Mouse (Mus musculus): ENCODE data around the gene Syngr4. TPM values are rescaled to one million over a fixed set of nuclear protein-coding genes. Genes with fewer than 3 reads are reported as not detected.
"Not testable (repeated sequence)": the region's sequence is repeated elsewhere in the genome, so short reads cannot be mapped to it uniquely, and the experiment has no call there.

The Syngr4 gene
- polyA plus RNA-seq (2014; fragmentation: Nextera tagmentation; extraction: Ambion mirVana), result 1.1 and 2.1 TPM in 2 replicates

DNA sequence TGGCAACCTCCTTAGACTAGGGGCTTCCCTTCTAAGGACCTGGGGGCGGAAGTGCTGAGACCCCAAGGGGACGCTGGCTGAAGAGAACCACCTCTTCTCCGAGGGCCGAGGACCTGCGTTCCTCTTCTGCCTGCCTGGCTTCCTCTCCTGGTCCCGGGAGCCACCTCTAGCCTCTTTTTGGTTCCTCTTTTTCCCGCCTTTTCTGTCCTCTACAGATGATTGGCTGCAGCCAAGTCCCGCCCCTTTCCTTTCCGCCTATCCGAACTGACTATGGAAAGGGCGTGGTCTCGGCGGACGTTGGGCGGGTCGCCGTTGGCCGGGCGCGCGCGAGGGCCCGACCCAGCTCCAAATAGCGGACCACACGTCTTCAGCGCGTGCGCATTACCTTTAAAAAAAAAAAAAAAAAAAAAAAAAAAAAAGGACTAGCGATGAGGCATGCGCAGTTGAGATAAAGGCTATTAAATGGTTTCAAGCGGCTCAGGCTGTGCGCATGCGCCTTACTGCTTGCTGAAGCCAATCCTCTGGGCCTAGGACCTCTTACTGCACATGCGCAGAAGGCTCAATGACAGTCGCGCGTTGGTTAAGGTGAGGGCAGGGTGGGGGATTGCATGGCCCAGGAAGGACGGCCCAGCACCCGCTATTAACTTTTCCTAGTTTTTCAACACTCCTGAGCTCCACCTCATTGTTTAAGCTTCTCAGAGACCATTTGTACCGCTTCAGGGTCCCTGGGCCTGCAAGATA is at the start of gene Syngr4, which contains the start of gene Tmem143:
Syngr4 (minus strand) TSS at position 198 of the 741 bp plus-strand sequence.
Tmem143 (plus strand) TSS at position 425 of the 741 bp plus-strand sequence.
- H3K4me3 ChIP-seq (ENCODE audit: low read depth, low read length), result peak within 1 kb of the TSS; percentile 43
- peaks cover 4% of the 10 kb centered on the region; the same call in 1 of the 2 replicates for H3K4me1 ChIP-seq (replicated peaks; ENCODE audit: control insufficient read depth, insufficient read depth, low read length)
- no peaks in the 10 kb centered on the region for H3K9me3 ChIP-seq (ENCODE audit: control insufficient read depth, low read length)
- H3K27ac ChIP-seq (ENCODE audit: low read depth, low read length), result peak within 1 kb of the TSS; percentile 50
- H3K36me3 ChIP-seq (ENCODE audit: control insufficient read depth, insufficient read depth, low read length), result no peaks in the 10 kb centered on the region
- peak; percentile 91 for ATAC-seq (replicated peaks; ENCODE audit: low FRiP score)
- peak; percentile 97 for DNase-seq (ENCODE audit: low spot score)
- H3K27me3 ChIP-seq (ENCODE audit: control insufficient read depth, insufficient read depth, low read length), result no peaks in the 10 kb centered on the region; the same call in 1 of the 2 replicates
- H3K9ac ChIP-seq (ENCODE audit: low read length), result peak within 1 kb of the TSS; percentile 70
- H3K4me2 ChIP-seq (ENCODE audit: low read depth, low read length, severe bottlenecking), result peak within 1 kb of the TSS; percentile 78
- WGBS, result 1% methylated on average over 40 of the region's 40 CpGs

- not testable (repeated sequence) for H3K9ac ChIP-seq (ENCODE audit: low read length); H3K27me3 ChIP-seq (ENCODE audit: control insufficient read depth, insufficient read depth, low read length); H3K4me2 ChIP-seq (ENCODE audit: low read depth, low read length, severe bottlenecking); ATAC-seq (replicated peaks; ENCODE audit: low FRiP score); DNase-seq (ENCODE audit: low spot score); H3K4me1 ChIP-seq (replicated peaks; ENCODE audit: control insufficient read depth, insufficient read depth, low read length); H3K9me3 ChIP-seq (ENCODE audit: control insufficient read depth, low read length); H3K27ac ChIP-seq (ENCODE audit: low read depth, low read length); H3K4me3 ChIP-seq (ENCODE audit: low read depth, low read length); H3K36me3 ChIP-seq (ENCODE audit: control insufficient read depth, insufficient read depth, low read length)
- no CpG with 5 or more reads among the region's 1 CpGs for WGBS
Measured at GRCm38 (mm10) chr7:45943280-45943679, 46.8 kb upstream of the Syngr4 start.

DNA sequence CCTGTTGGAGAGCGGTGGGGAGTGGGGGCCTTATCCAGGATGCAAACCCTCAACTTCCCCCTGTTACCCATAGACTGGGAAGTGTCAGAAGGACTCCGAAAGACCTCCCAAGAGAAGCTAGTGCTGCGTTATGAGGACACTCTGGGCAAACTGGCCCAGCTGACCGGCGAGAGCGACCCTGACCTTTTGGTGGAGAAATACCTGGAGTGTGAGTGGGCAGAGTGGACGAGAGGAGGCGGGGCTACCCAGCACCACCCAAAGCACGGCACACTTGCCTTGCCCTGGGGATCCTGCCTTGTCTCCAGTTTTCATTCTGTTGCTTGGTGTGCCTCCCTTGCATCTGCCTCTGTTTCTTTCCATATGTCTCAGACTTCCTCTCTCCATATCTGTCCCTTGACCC is 45.5 kb upstream of the Syngr4 start:
- no peaks in the 10 kb centered on the region for H3K36me3 ChIP-seq (ENCODE audit: control insufficient read depth, insufficient read depth, low read length)
- no peaks in the 10 kb centered on the region for H3K9me3 ChIP-seq (ENCODE audit: control insufficient read depth, low read length)
- ATAC-seq (replicated peaks; ENCODE audit: low FRiP score) (no peak), DNase-seq (ENCODE audit: low spot score) (no peak)
- H3K27ac ChIP-seq (ENCODE audit: low read depth, low read length), result no peak overlapping the region
- H3K4me3 ChIP-seq (ENCODE audit: low read depth, low read length), result no peak overlapping the region
- 87% methylated on average over 9 of the region's 9 CpGs for WGBS
- no peaks in the 10 kb centered on the region for H3K4me1 ChIP-seq (replicated peaks; ENCODE audit: control insufficient read depth, insufficient read depth, low read length)
- H3K9ac ChIP-seq (ENCODE audit: low read length), result no peak overlapping the region
- no peak overlapping the region for H3K4me2 ChIP-seq (ENCODE audit: low read depth, low read length, severe bottlenecking)
- H3K27me3 ChIP-seq (ENCODE audit: control insufficient read depth, insufficient read depth, low read length), result no peaks in the 10 kb centered on the region

DNA sequence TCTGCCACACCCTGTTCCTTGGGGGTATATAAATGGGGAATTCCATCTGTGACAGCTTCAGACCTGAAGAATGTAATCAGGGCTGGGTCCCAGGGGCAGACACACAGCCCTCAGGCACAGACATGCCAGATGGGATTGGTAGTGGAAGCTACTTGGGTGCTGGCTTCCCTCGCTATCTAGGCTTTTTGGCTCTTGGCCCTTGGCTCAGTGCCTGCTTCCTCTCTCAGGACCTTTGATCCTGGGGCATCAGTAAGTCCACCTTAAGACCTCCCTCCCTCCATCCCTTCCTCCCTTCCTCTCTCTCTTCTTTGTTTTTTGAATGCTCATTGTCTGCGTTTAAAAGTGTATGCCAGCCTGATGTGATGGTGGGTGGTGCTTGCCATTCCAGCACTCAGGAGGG is 43.3 kb upstream of the Syngr4 start:
- Histone ChIP-seq H3K4me3 (ENCODE audit: low read depth, low read length) (no peak overlapping the region), H3K9ac (ENCODE audit: low read length) (no peak overlapping the region), H3K27me3 (ENCODE audit: control insufficient read depth, insufficient read depth, low read length) (no peaks in the 10 kb centered on the region), H3K9me3 (ENCODE audit: control insufficient read depth, low read length) (no peaks in the 10 kb centered on the region), H3K4me1 (replicated peaks; ENCODE audit: control insufficient read depth, insufficient read depth, low read length) (no peaks in the 10 kb centered on the region), H3K27ac (ENCODE audit: low read depth, low read length) (no peak overlapping the region), H3K4me2 (ENCODE audit: low read depth, low read length, severe bottlenecking) (no peak overlapping the region), H3K36me3 (ENCODE audit: control insufficient read depth, insufficient read depth, low read length) (no peaks in the 10 kb centered on the region)
- DNase-seq (ENCODE audit: low spot score), result no peak
- 54% methylated on average over 2 of the region's 2 CpGs for WGBS
- ATAC-seq (replicated peaks; ENCODE audit: low FRiP score), result no peak

GRCm38 (mm10) chr7:45935114-45935513 is 38.6 kb upstream of the Syngr4 start:
- no peak for ATAC-seq (replicated peaks; ENCODE audit: low FRiP score)
- DNase-seq (ENCODE audit: low spot score), result peak; percentile 78
- Histone ChIP-seq H3K9me3 (ENCODE audit: control insufficient read depth, low read length) (no peaks in the 10 kb centered on the region; the same call in 1 of the 2 replicates), H3K36me3 (ENCODE audit: control insufficient read depth, insufficient read depth, low read length) (no peaks in the 10 kb centered on the region), H3K27ac (ENCODE audit: low read depth, low read length) (no peak overlapping the region), H3K27me3 (ENCODE audit: control insufficient read depth, insufficient read depth, low read length) (no peaks in the 10 kb centered on the region), H3K4me2 (ENCODE audit: low read depth, low read length, severe bottlenecking) (no peak overlapping the region), H3K4me1 (replicated peaks; ENCODE audit: control insufficient read depth, insufficient read depth, low read length) (no peaks in the 10 kb centered on the region), H3K4me3 (ENCODE audit: low read depth, low read length) (no peak overlapping the region), H3K9ac (ENCODE audit: low read length) (no peak overlapping the region)
- WGBS, result 37% methylated on average over 7 of the region's 7 CpGs

DNA sequence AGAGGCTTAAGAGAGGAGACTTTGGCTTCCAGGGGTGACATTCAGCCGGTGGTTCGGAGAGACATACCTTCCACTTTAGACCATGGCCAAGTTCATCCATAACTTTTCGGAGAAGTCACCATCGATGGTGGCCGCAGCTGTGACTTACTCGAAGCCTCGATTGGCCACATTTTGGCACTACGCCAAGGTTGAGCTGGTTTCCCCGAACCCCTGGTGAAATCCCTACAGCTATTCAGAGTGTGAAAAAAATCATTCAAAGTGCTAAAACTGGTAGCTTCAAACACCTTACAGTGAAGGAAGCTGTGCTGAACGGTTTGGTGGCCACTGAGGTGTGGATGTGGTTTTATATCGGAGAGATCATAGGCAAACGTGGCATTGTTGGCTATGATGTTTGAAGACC is 37.3 kb upstream of the Syngr4 start:
- not testable (repeated sequence) for H3K4me1 ChIP-seq (replicated peaks; ENCODE audit: control insufficient read depth, insufficient read depth, low read length); H3K27me3 ChIP-seq (ENCODE audit: control insufficient read depth, insufficient read depth, low read length); H3K4me3 ChIP-seq (ENCODE audit: low read depth, low read length); ATAC-seq (replicated peaks; ENCODE audit: low FRiP score); H3K27ac ChIP-seq (ENCODE audit: low read depth, low read length); DNase-seq (ENCODE audit: low spot score); H3K9ac ChIP-seq (ENCODE audit: low read length); H3K36me3 ChIP-seq (ENCODE audit: control insufficient read depth, insufficient read depth, low read length); H3K4me2 ChIP-seq (ENCODE audit: low read depth, low read length, severe bottlenecking); H3K9me3 ChIP-seq (ENCODE audit: control insufficient read depth, low read length)
- WGBS, result 97% methylated on average over 12 of the region's 12 CpGs

DNA sequence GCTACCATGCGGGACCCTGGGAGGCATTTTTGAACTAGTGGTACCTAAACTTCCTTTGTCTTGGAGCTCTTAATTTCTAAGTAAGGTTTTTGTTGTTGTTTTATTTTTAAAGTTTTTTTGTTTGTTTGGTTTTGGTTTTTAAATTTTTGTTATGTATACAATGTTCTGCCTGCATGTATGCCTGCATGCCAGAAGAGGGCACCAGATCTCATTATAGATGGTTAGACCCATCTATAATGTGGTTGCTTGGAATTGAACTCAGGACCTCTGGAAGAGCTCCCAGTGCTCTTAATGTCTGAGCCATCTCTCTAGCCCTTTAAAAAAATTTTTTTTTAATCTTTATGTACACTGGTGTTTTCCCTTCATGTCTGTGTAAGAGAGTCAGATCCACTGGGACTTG is 33.2 kb upstream of the Syngr4 start:
- Histone ChIP-seq H3K4me1 (replicated peaks; ENCODE audit: control insufficient read depth, insufficient read depth, low read length) (no peaks in the 10 kb centered on the region), H3K27me3 (ENCODE audit: control insufficient read depth, insufficient read depth, low read length) (no peaks in the 10 kb centered on the region), H3K9me3 (ENCODE audit: control insufficient read depth, low read length) (no peaks in the 10 kb centered on the region; the same call in 1 of the 2 replicates), H3K9ac (ENCODE audit: low read length) (no peak overlapping the region), H3K4me2 (ENCODE audit: low read depth, low read length, severe bottlenecking) (no peak overlapping the region), H3K4me3 (ENCODE audit: low read depth, low read length) (no peak overlapping the region), H3K27ac (ENCODE audit: low read depth, low read length) (no peak overlapping the region), H3K36me3 (ENCODE audit: control insufficient read depth, insufficient read depth, low read length) (no peaks in the 10 kb centered on the region)
- no peak for ATAC-seq (replicated peaks; ENCODE audit: low FRiP score)
- WGBS, result 78% methylated on average over 1 of the region's 1 CpGs
- DNase-seq (ENCODE audit: low spot score), result no peak

DNA sequence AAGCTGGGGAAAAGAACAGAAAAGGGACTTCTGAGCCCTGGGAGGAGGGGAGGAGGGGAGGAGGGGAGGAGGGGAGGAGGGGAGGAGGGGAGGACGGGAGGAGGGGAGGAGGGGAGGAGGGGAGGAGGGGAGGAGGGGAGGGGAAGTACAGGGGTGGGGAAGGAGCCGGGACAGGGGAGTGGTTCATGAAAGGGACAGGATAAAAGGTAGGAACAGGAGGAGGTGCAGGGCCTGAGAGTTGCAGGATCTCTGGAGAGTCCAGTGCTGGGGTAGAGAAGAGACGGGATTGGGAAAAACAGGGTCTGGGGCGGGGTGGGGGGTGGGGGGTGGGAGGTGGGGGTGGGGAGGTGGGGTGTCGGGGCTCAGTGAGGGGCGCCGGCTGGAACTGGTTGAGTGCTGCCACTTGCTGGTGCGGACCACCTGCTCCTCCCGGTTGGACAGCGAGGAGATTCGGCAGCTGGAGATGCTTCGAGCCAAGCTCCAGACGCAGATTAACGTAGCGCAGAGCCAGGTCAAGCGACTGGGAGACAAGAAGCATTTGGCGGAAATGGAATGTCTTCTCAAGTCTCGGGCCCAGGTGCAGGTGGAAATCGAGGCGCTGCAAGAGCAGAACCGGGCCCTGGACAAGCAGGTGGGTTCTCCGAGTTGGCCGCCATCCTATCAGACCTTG is 32.2 kb upstream of the Syngr4 start:
- H3K4me2 ChIP-seq (ENCODE audit: low read depth, low read length, severe bottlenecking), result 0 out of 2 replicates have a peak overlapping the region, but pooled peaks have one; percentile 15
- no peaks in the 10 kb centered on the region for H3K36me3 ChIP-seq (ENCODE audit: control insufficient read depth, insufficient read depth, low read length)
- ATAC-seq (replicated peaks; ENCODE audit: low FRiP score) (no peak), DNase-seq (ENCODE audit: low spot score) (no peak)
- H3K27me3 ChIP-seq (ENCODE audit: control insufficient read depth, insufficient read depth, low read length), result 0 out of 2 replicates have a peak, but pooled peaks cover 2% of the 10 kb centered on the region
- no peaks in the 10 kb centered on the region; the same call in 1 of the 2 replicates for H3K9me3 ChIP-seq (ENCODE audit: control insufficient read depth, low read length)
- no peaks in the 10 kb centered on the region for H3K4me1 ChIP-seq (replicated peaks; ENCODE audit: control insufficient read depth, insufficient read depth, low read length)
- 7% methylated on average over 21 of the region's 23 CpGs for WGBS
- H3K27ac ChIP-seq (ENCODE audit: low read depth, low read length), result no peak overlapping the region
- no peak overlapping the region for H3K9ac ChIP-seq (ENCODE audit: low read length)
- H3K4me3 ChIP-seq (ENCODE audit: low read depth, low read length), result no peak overlapping the region
